Mouse (Mus musculus) kidney, adult 2 months (tissue): Measurements from ENCODE around the gene Efcab11. TPM values are rescaled to one million over a fixed set of nuclear protein-coding genes. Genes with fewer than 3 reads are reported as not detected.

ENCODE experiments used
- DNase-seq: peaks from one replicate; pipeline ENCODE4 v3.0.0; 2021
- H3K27ac ChIP-seq: fragments of 200-500 bp; 2 replicates; pipeline ENCODE4 v1.5.1; 2012; ENCODE audit warnings: low read depth, low read length, control low read depth, inconsistent platforms; ENCODE audit not compliant: insufficient read depth
- H3K27me3 ChIP-seq: fragments of 200-500 bp; replicated peaks from 2 replicates; pipeline ENCODE4 v1.6.1; 2012; ENCODE audit warnings: mild to moderate bottlenecking, moderate library complexity, low read length, inconsistent platforms; ENCODE audit not compliant: control insufficient read depth, insufficient read depth
- H3K36me3 ChIP-seq: fragments of 200-500 bp; 2 replicates; pipeline ENCODE4 v1.6.1; 2012; ENCODE audit warnings: mild to moderate bottlenecking, moderate library complexity, low read length, inconsistent platforms; ENCODE audit not compliant: control insufficient read depth, insufficient read depth
- H3K4me1 ChIP-seq: fragments of 200-500 bp; 2 replicates; pipeline ENCODE4 v1.6.1; 2011; ENCODE audit warnings: low read length; ENCODE audit not compliant: control insufficient read depth, insufficient read depth
- H3K4me3 ChIP-seq: fragments of 200-500 bp; 2 replicates; pipeline ENCODE4 v1.5.1; 2011; ENCODE audit warnings: mild to moderate bottlenecking, low read depth, low read length, control low read depth; ENCODE audit not compliant: insufficient read depth
- CTCF ChIP-seq: fragments of 200-500 bp; conservative IDR thresholded peaks from 2 replicates; pipeline ENCODE4 v1.5.1; 2011; ENCODE audit warnings: low read depth, mild to moderate bottlenecking, control low read depth, low read length, moderate library complexity, mixed read lengths; ENCODE audit not compliant: insufficient read depth, insufficient read length
- POLR2A ChIP-seq: fragments of 200-500 bp; IDR thresholded peaks from one replicate; pipeline ENCODE4 v1.6.1; 2011; ENCODE audit warnings: low read depth, low read length, control low read depth
- WGBS: fragments of 180-500 bp; shearing (Covaris S2); methylation state at CpG from one replicate; pipeline ENCODE4 v1.1.7; 2018; 5-methylcytosine and 5-hydroxymethylcytosine counted together
- polyA plus RNA-seq: library from polyadenylated mRNA; depleted of rRNA; stranded (reverse); fragments of >200 nt; gene quantifications from 2 replicates; pipeline ENCODE4 v1.2.3, GENCODE M21; 2012

Efcab11 gene
- polyA plus RNA-seq, 1 experiment = 0.25 TPM

GRCm38 (mm10) chr12:99883000-99883712 lies 1.1 kb downstream of the Efcab11 start:
- H3K27me3 ChIP-seq = no peaks in the 10 kb centered on the region
- peak; percentile 94 for DNase-seq
- H3K4me3 ChIP-seq = peak overlapping the region; percentile 55
- peaks cover 3% of the 10 kb centered on the region; the same call in 1 of the 2 replicates for H3K4me1 ChIP-seq
- 1% methylated on average over 38 of the region's 38 CpGs for WGBS
- TF ChIP-seq CTCF (no peak), POLR2A (no peak)
- no peak overlapping the region for H3K27ac ChIP-seq
- H3K36me3 ChIP-seq = no peaks in the 10 kb centered on the region

- no peaks in the 10 kb centered on the region for H3K4me1 ChIP-seq
- H3K36me3 ChIP-seq = no peaks in the 10 kb centered on the region
- H3K27ac ChIP-seq = no peak overlapping the region
- H3K4me3 ChIP-seq = no peak overlapping the region
- WGBS = 74% methylated on average over 6 of the region's 6 CpGs
- TF ChIP-seq POLR2A (no peak), CTCF (no peak)
- no peak for DNase-seq
- H3K27me3 ChIP-seq = no peaks in the 10 kb centered on the region
These were observed 9.6 kb downstream of the Efcab11 start for GRCm38 (mm10) chr12:99874609-99875008.

- no peak overlapping the region for H3K4me3 ChIP-seq
- no peaks in the 10 kb centered on the region for H3K4me1 ChIP-seq
- no peak overlapping the region for H3K27ac ChIP-seq
- no peak for TF ChIP-seq CTCF
- no peak for TF ChIP-seq POLR2A
- no peaks in the 10 kb centered on the region for H3K36me3 ChIP-seq
- no peak for DNase-seq
- no peaks in the 10 kb centered on the region for H3K27me3 ChIP-seq
- 65% methylated on average over 3 of the region's 3 CpGs for WGBS
These were observed 10.8 kb downstream of the Efcab11 start for GRCm38 (mm10) chr12:99873443-99873842.

DNA sequence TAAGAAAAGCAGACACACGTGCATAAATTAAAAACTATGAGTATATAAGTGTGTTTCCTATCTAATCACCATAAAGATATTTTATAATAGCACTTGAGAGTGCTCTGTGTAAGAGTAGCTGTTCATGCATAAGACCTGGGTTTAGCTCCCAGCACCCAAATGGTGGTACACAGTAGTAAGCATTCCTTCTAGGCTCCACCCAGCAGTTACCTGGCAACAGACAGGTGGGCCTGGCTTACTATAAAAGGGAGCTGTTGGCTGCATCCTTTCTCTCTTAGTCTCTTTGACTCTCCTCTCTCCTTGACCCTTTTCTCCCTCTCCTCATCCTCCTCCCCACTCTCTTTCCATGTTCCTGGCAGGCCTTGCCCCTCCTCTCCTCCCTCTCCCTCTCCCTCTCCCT lies 15.4 kb downstream of the Efcab11 start:
- 97% methylated on average over 1 of the region's 1 CpGs for WGBS
- no peaks in the 10 kb centered on the region for H3K36me3 ChIP-seq
- no peak overlapping the region for H3K27ac ChIP-seq
- DNase-seq = no peak
- H3K27me3 ChIP-seq = no peaks in the 10 kb centered on the region
- TF ChIP-seq POLR2A (no peak), CTCF (no peak)
- no peak overlapping the region for H3K4me3 ChIP-seq
- H3K4me1 ChIP-seq = no peaks in the 10 kb centered on the region

GRCm38 (mm10) chr12:99864613-99865012 lies 19.6 kb downstream of the Efcab11 start:
- H3K27me3 ChIP-seq = no peaks in the 10 kb centered on the region
- no peaks in the 10 kb centered on the region for H3K4me1 ChIP-seq
- DNase-seq = no peak
- no peak overlapping the region for H3K27ac ChIP-seq
- H3K4me3 ChIP-seq = no peak overlapping the region
- TF ChIP-seq POLR2A (no peak), CTCF (no peak)
- no peaks in the 10 kb centered on the region for H3K36me3 ChIP-seq

GRCm38 (mm10) chr12:99860981-99861380 lies 23.3 kb downstream of the Efcab11 start:
- no peaks in the 10 kb centered on the region for H3K36me3 ChIP-seq
- DNase-seq = no peak
- no peaks in the 10 kb centered on the region for H3K4me1 ChIP-seq
- TF ChIP-seq POLR2A (no peak), CTCF (no peak)
- H3K27ac ChIP-seq = no peak overlapping the region
- H3K4me3 ChIP-seq = no peak overlapping the region
- H3K27me3 ChIP-seq = no peaks in the 10 kb centered on the region
- 67% methylated on average over 4 of the region's 4 CpGs for WGBS

DNA sequence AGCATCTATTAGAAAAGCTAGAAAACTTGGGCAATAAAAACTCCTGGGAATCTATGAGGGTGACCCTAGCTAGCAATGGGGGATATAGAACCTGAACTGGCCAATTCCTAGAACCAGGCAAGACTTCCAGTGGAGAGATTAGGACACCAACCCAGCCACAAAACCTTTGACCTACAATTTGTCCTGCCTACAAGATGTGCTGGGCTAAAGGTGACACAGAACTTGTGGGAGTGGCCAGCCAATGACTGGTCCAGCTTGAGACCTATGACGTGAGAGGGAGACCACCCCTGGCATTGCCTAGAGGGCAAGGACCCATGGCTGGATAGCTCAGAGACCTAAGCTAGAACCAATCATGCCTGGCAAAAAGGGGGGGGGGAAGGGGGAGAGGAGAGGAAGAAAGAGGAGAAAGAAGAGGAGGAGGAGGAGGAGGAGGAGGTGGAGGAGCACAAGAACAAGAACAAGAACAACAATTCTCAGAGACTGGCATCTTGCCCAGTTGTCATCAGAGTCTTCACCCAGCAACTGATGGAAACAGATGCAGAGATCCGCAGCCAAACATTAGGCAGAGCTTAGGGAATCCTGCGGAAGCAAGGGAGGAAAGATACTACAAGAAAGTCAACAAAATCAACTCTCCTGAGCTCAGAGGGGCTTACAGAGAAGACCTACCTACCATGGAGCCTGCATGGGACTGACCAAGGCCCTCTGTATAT lies 24.7 kb downstream of the Efcab11 start:
- 86% methylated on average over 3 of the region's 3 CpGs for WGBS
- Histone ChIP-seq H3K36me3 (no peaks in the 10 kb centered on the region), H3K27me3 (no peaks in the 10 kb centered on the region), H3K4me1 (no peaks in the 10 kb centered on the region), H3K27ac (no peak overlapping the region), H3K4me3 (no peak overlapping the region)
- DNase-seq = no peak
- TF ChIP-seq POLR2A = no peak
- TF ChIP-seq CTCF = no peak
